Mouse (Mus musculus): ENCODE measurements at regions not wholly inside any gene's neighbourhood (a gene's known extent, or its start where the extent isn't known, plus 50 kb on each side); places are given as distances from the start of the nearest gene placed in this dataset.

GRCm38 (mm10) chr2:106538329-106538728 is 154.7 kb upstream of the Mpped2 start:
- DNase-seq (ENCODE audit: low read depth, low spot score) = no peak

DNA sequence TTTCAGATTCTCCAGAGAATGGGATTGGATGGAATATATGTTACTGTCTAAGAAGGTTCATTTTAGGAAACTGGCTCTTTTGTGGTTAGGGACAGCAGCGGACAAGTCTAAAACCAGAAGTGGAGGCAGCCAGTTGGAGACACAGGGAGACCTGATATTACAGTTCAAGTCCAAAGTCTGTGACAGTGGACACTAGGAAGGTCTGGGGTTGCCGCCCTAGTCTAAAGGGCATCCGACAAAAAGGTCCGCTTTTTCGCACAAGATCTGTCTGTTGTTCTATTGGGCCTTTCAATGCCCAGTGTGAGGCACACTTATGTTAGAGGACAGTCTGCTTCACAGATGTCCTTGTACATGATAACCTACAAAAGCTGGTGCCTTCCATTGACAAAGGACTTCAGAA is 152.9 kb upstream of the Mpped2 start:
- DNase-seq (ENCODE audit: low read depth, low spot score) = no peak

DNA sequence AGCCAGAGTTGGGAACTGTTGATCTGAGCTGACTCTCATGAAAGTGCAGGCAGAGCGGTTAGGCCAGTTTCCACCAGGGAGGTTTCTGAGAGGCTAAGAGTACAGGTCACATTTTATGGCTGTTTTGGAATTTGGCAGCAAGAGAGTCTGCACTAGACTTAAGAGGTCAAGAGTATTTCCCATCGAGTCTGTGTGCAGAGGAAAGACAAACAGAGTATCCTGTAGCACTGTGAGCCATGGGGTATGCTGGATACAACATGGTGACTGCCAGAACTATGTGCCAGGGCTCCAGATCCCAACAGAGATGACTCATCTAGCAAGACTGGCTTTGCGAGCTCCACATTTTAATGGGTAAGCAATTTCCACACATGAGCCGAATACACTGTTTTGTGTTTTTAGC is 146.0 kb upstream of the Mpped2 start:
- DNase-seq (ENCODE audit: low read depth, low spot score) = no peak

DNA sequence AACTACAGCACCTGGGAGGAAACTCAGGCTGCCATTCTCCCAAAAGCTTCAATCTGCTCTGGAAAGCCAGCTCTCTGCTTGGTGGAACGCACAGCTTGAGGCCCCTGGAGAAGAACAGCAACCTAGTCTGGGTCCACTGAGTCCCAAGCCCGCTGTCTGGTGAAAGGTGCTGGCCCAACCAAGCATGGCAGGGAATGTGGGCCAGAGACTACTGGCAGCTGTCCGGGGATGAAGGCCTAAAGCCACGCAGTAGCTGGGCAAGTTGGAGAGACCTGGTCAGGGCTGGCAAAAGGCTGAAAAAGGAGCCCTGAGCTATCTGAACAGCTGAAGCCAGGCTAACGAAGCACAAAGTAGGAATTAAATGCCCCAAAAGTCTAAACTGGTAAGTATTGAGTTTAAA is 139.4 kb upstream of the Mpped2 start:
- DNase-seq (ENCODE audit: low read depth, low spot score) = no peak

- DNase-seq (ENCODE audit: low read depth, low spot score) = peak; percentile 91
Measured at GRCm38 (mm10) chr2:106561571-106562090, 131.4 kb upstream of the Mpped2 start.

DNA sequence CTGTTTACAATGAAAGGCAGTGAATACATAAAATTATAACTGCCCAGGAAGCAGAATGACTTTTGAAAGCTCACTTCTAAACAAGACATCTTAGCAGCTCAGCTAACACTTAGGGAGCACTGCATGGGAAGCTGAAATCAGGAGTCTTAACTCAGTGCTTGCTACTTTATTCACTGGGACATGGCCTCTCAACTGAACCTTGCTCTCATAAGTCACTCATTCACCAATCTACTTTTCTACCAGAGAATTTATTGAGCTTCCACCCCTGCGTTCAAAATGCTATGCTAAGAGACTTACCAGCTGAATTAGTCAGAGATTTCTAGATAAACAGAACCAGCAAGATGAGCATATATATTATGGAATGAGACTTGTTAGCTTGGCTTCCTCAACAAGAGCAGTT is 122.8 kb upstream of the Mpped2 start:
- no peak for DNase-seq (ENCODE audit: low read depth, low spot score)

DNA sequence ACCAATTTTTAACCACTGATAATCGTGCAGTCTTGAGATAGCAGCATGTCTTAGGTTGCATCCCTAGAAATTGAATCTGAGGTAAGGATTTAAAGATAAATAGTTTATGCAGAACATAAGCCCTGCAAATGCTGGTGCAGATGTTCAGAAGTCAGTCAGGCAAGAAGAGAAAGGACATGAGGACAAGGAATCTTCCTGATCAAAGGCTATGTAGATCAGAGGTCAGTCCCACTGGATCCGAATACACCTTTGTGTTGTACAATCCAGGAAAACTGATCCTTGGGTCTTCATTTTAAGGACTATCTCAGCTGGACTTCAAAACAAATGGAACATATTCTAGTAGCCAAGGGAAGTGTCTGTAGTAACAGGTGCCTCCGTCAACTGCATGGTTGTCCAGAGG is 121.7 kb upstream of the Mpped2 start:
- DNase-seq (ENCODE audit: low read depth, low spot score) = no peak

DNA sequence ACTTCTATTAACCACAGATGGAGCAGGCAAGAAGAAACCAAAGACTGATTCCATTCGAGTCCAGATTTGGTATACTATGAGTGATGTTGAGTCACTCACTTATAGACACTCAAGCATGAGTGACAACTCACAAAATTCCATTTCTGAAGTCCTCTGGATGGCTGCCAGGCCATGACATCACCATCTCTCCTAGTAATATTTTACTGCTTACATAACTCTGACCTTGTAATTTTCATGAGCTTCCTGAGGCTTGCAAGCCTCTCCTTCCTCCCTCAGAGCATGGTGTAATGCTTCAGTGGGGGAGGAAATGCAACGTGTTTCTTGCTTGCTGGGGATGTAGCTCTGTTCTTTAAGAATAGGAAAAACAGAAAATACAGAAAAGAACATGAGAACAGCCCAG is 121.2 kb upstream of the Mpped2 start:
- no peak for DNase-seq (ENCODE audit: low read depth, low spot score)

- DNase-seq (ENCODE audit: low read depth, low spot score) = no peak
Measured at GRCm38 (mm10) chr2:106576746-106577323, 116.2 kb upstream of the Mpped2 start.

DNA sequence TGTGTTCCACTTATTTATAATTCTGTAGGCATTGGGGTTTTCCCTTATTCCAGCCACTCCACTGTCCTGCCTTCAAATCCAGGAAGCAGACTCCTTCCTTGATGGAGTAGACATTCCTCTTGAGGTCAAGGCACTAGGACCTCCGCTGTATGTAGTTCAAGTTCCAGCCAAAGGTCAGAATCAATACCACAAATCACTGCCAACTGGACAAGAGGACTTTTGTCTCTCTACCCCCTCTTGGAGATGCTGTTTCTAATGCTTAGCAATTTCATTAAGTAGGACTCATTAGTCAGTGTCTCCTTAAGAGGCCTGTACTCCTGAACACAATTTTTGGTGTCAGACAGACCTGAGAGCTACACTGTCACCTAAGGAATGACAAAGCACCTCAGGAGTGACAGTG is 115.0 kb upstream of the Mpped2 start:
- DNase-seq (ENCODE audit: low read depth, low spot score) = no peak

GRCm38 (mm10) chr2:106580663-106581062 is 112.4 kb upstream of the Mpped2 start:
- DNase-seq (ENCODE audit: low read depth, low spot score) = no peak

- no peak for DNase-seq (ENCODE audit: low read depth, low spot score)
Measured at GRCm38 (mm10) chr2:106621251-106621650, 71.8 kb upstream of the Mpped2 start.

DNA sequence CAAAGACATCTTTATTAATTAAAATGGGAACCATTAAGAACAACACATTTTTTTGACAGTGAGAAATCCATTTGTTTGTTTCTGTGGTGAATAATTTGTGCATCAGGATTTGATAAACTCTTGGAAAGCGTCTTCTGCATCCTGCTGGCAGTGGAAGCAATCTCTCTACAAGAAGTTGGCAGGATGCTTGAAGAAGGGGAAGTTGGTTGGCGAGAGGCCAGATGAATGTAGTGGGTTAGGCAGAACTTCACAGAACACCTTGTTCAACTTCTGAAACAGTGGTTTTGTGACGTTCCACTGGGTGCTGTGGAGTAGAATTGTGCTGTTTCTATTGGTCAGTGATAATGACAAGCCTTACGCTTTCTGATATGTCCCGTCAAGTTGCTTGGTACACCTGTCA is 70.7 kb upstream of the Mpped2 start:
- no peak for DNase-seq (ENCODE audit: low read depth, low spot score)

GRCm38 (mm10) chr2:106623680-106624079 is 69.4 kb upstream of the Mpped2 start:
- peak; percentile 76 for DNase-seq (ENCODE audit: low read depth, low spot score)

GRCm38 (mm10) chr2:106631986-106632385 is 61.1 kb upstream of the Mpped2 start:
- no peak for DNase-seq (ENCODE audit: low read depth, low spot score)

Measured in R1 (cell line).